Mouse (Mus musculus) testis, adult 2 months (tissue): Measurements from ENCODE around the gene Gse1. TPM values are rescaled to one million over a fixed set of nuclear protein-coding genes. Genes with fewer than 3 reads are reported as not detected.

Experiments
- H3K27ac ChIP-seq: fragments of 200-500 bp; 2 replicates; pipeline ENCODE4 v1.5.1; 2012; ENCODE audit warnings: low read depth, low read length; ENCODE audit not compliant: control insufficient read depth, insufficient read depth
- H3K27me3 ChIP-seq: fragments of 200-500 bp; 2 replicates; pipeline ENCODE4 v1.6.1; 2012; ENCODE audit warnings: mild to moderate bottlenecking, low read length, moderate library complexity; ENCODE audit not compliant: control insufficient read depth, insufficient read depth
- H3K36me3 ChIP-seq: fragments of 200-500 bp; 2 replicates; pipeline ENCODE4 v1.6.1; 2012; ENCODE audit warnings: mild to moderate bottlenecking, low read length; ENCODE audit not compliant: control insufficient read depth, insufficient read depth
- H3K4me1 ChIP-seq: fragments of 200-500 bp; 2 replicates; pipeline ENCODE4 v1.6.1; 2012; ENCODE audit warnings: low read length; ENCODE audit not compliant: control insufficient read depth, insufficient read depth
- H3K4me3 ChIP-seq: fragments of 200-500 bp; 2 replicates; pipeline ENCODE4 v1.5.1; 2012; ENCODE audit warnings: low read depth, mild to moderate bottlenecking, low read length, moderate library complexity, mixed read lengths; ENCODE audit not compliant: control insufficient read depth
- CTCF ChIP-seq: fragments of 200-500 bp; IDR thresholded peaks from 2 replicates; pipeline ENCODE4 v1.5.1; 2012; ENCODE audit warnings: low read depth, mild to moderate bottlenecking, inconsistent platforms, low read length, moderate library complexity; ENCODE audit not compliant: control insufficient read depth, insufficient read depth, insufficient replicate concordance
- POLR2A ChIP-seq: fragments of 200-500 bp; IDR thresholded peaks from 2 replicates; pipeline ENCODE4 v1.6.1; 2012; ENCODE audit warnings: low read depth, mild to moderate bottlenecking, inconsistent platforms, low read length, moderate library complexity; ENCODE audit not compliant: control insufficient read depth
- polyA plus RNA-seq: library from polyadenylated mRNA; depleted of rRNA; stranded (reverse); fragments of >200 nt; gene quantifications from 2 replicates; pipeline ENCODE4 v1.2.3, GENCODE M21; 2012

The Gse1 gene
- polyA plus RNA-seq, 1 experiment = 4.0 TPM

GRCm38 (mm10) chr8:120341124-120341523 is 112.9 kb downstream of the Gse1 start:
- H3K27me3 ChIP-seq = no peaks in the 10 kb centered on the region

GRCm38 (mm10) chr8:120342847-120343548 is 114.7 kb downstream of the Gse1 start:
- Histone ChIP-seq H3K27me3 (no peaks in the 10 kb centered on the region), H3K4me3 (no peak overlapping the region), H3K4me1 (no peaks in the 10 kb centered on the region), H3K27ac (no peak overlapping the region), H3K36me3 (no peaks in the 10 kb centered on the region)
- TF ChIP-seq CTCF = no peak
- TF ChIP-seq POLR2A = no peak

More at GRCm38 (mm10) chr8:120341124-120341523, 112.9 kb downstream of the Gse1 start:
- no peak overlapping the region for H3K4me3 ChIP-seq
- H3K27ac ChIP-seq = no peak overlapping the region
- H3K36me3 ChIP-seq = no peaks in the 10 kb centered on the region
- TF ChIP-seq CTCF = no peak
- no peak for TF ChIP-seq POLR2A
- peaks cover 3% of the 10 kb centered on the region for H3K4me1 ChIP-seq

- TF ChIP-seq CTCF (no peak), POLR2A (no peak)
- Histone ChIP-seq H3K4me3 (no peak overlapping the region), H3K4me1 (no peaks in the 10 kb centered on the region), H3K27ac (no peak overlapping the region), H3K27me3 (no peaks in the 10 kb centered on the region), H3K36me3 (no peaks in the 10 kb centered on the region)
Measured at GRCm38 (mm10) chr8:120343582-120343981, 115.3 kb downstream of the Gse1 start.

- Histone ChIP-seq H3K4me3 (no peak overlapping the region), H3K27ac (no peak overlapping the region), H3K4me1 (no peaks in the 10 kb centered on the region), H3K36me3 (no peaks in the 10 kb centered on the region), H3K27me3 (no peaks in the 10 kb centered on the region)
- no peak for TF ChIP-seq POLR2A
- no peak for TF ChIP-seq CTCF
Measured at GRCm38 (mm10) chr8:120344166-120344565, 115.9 kb downstream of the Gse1 start.

GRCm38 (mm10) chr8:120344583-120344982 is 116.3 kb downstream of the Gse1 start:
- H3K27me3 ChIP-seq = no peaks in the 10 kb centered on the region

GRCm38 (mm10) chr8:120347734-120348341 is 119.6 kb downstream of the Gse1 start:
- H3K27ac ChIP-seq = no peak overlapping the region
- H3K4me3 ChIP-seq = no peak overlapping the region
- H3K36me3 ChIP-seq = no peaks in the 10 kb centered on the region
- peaks cover 2% of the 10 kb centered on the region; the same call in 1 of the 2 replicates for H3K4me1 ChIP-seq
- no peak for TF ChIP-seq POLR2A
- H3K27me3 ChIP-seq = no peaks in the 10 kb centered on the region

More at GRCm38 (mm10) chr8:120344583-120344982, 116.3 kb downstream of the Gse1 start:
- no peak for TF ChIP-seq CTCF
- no peak for TF ChIP-seq POLR2A
- H3K27ac ChIP-seq = no peak overlapping the region
- no peaks in the 10 kb centered on the region for H3K4me1 ChIP-seq
- H3K4me3 ChIP-seq = no peak overlapping the region
- no peaks in the 10 kb centered on the region for H3K36me3 ChIP-seq

- Histone ChIP-seq H3K27ac (no peak overlapping the region), H3K36me3 (no peaks in the 10 kb centered on the region), H3K4me3 (no peak overlapping the region), H3K4me1 (peaks cover 2% of the 10 kb centered on the region; the same call in 1 of the 2 replicates), H3K27me3 (no peaks in the 10 kb centered on the region)
- TF ChIP-seq CTCF (no peak), POLR2A (no peak)
Measured at GRCm38 (mm10) chr8:120348922-120349321, 120.7 kb downstream of the Gse1 start.
